Mouse (Mus musculus) hindbrain, embryonic 15.5 days (tissue): ENCODE results near the gene Gm14214. TPM values are rescaled to one million over a fixed set of nuclear protein-coding genes. Genes with fewer than 3 reads are reported as not detected.

Experiments used
- ATAC-seq: fragments of 200-750 bp; cut with Nextera tagmentation; 2 replicates; pipeline ENCODE4 v1.8.0; 2017; ENCODE audit warnings: low read depth, moderate number of reproducible peaks, moderate TSS enrichment; ENCODE audit not compliant: low FRiP score
- H3K27ac ChIP-seq: fragments of 300-500 bp; sonication (generic); replicated peaks from 2 replicates; pipeline ENCODE4 v1.5.1; 2015; ENCODE audit warnings: mild to moderate bottlenecking, inconsistent platforms
- H3K27me3 ChIP-seq: fragments of 300-500 bp; sonication (generic); 2 replicates; pipeline ENCODE4 v1.6.1; 2015; ENCODE audit warnings: control low read depth, inconsistent platforms
- H3K36me3 ChIP-seq: fragments of 300-500 bp; sonication (generic); 2 replicates; pipeline ENCODE4 v1.6.1; 2015; ENCODE audit warnings: control low read depth, inconsistent platforms
- H3K4me1 ChIP-seq: fragments of 300-500 bp; sonication (generic); replicated peaks from 2 replicates; pipeline ENCODE4 v1.6.1; 2015; ENCODE audit warnings: control low read depth, inconsistent platforms
- H3K4me2 ChIP-seq: fragments of 300-500 bp; sonication (generic); 2 replicates; pipeline ENCODE4 v1.6.1; 2015; ENCODE audit warnings: moderate library complexity, mild to moderate bottlenecking, inconsistent platforms
- H3K4me3 ChIP-seq: fragments of 300-500 bp; sonication (generic); 2 replicates; pipeline ENCODE4 v1.5.1; 2015; ENCODE audit warnings: mild to moderate bottlenecking, inconsistent platforms
- H3K9ac ChIP-seq: fragments of 300-500 bp; sonication (generic); 2 replicates; pipeline ENCODE4 v1.6.1; 2015; ENCODE audit warnings: inconsistent platforms
- H3K9me3 ChIP-seq: fragments of 300-500 bp; sonication (generic); 2 replicates; pipeline ENCODE4 v1.6.1; 2016; ENCODE audit warnings: control low read depth, inconsistent platforms
- WGBS: fragments of 180-500 bp; shearing (Covaris S2); methylation state at CpG from one replicate; pipeline ENCODE4 v1.1.7; 2015; 5-methylcytosine and 5-hydroxymethylcytosine counted together
- polyA plus RNA-seq: library from polyadenylated mRNA; unstranded; fragments of >200 nt; fragmentation: Nextera tagmentation; extraction: Ambion mirVana; gene quantifications from 2 replicates; pipeline ENCODE4 v1.2.1, GENCODE M21; 2015

Gene Gm14214
- not detected in 2 replicates for polyA plus RNA-seq

GRCm38 (mm10) chr2:154769930-154770329 lies at the start of gene Gm14214:
TSS of gene Gm14214 (minus strand) at chr2:154770030.
- no peak within 1 kb of the TSS for H3K9ac ChIP-seq
- H3K9me3 ChIP-seq, result no peaks in the 10 kb centered on the region
- no peak within 1 kb of the TSS for H3K4me3 ChIP-seq
- H3K27me3 ChIP-seq, result no peaks in the 10 kb centered on the region
- no peak within 1 kb of the TSS for H3K27ac ChIP-seq
- ATAC-seq, result no peak
- no peak within 1 kb of the TSS for H3K4me2 ChIP-seq
- no peaks in the 10 kb centered on the region for H3K4me1 ChIP-seq
- no peaks in the 10 kb centered on the region for H3K36me3 ChIP-seq

- H3K27ac ChIP-seq, result no peak overlapping the region
- no peak for ATAC-seq
- 66% methylated on average over 1 of the region's 1 CpGs for WGBS
These were observed 48.8 kb upstream of the Gm14214 start for GRCm38 (mm10) chr2:154818599-154818998.

GRCm38 (mm10) chr2:154817788-154818187 lies 48.0 kb upstream of the Gm14214 start:
- no peaks in the 10 kb centered on the region for H3K9me3 ChIP-seq
- no peak overlapping the region for H3K27ac ChIP-seq
- H3K27me3 ChIP-seq, result no peaks in the 10 kb centered on the region
- no peak overlapping the region for H3K4me2 ChIP-seq
- ATAC-seq, result no peak
- 33% methylated on average over 1 of the region's 1 CpGs for WGBS
- H3K36me3 ChIP-seq, result no peaks in the 10 kb centered on the region
- H3K4me3 ChIP-seq, result no peak overlapping the region
- H3K4me1 ChIP-seq, result peaks cover 17% of the 10 kb centered on the region
- no peak overlapping the region for H3K9ac ChIP-seq

More at GRCm38 (mm10) chr2:154818599-154818998, 48.8 kb upstream of the Gm14214 start:
- no peak overlapping the region for H3K4me3 ChIP-seq
- H3K9ac ChIP-seq, result no peak overlapping the region
- H3K27me3 ChIP-seq, result no peaks in the 10 kb centered on the region
- H3K36me3 ChIP-seq, result no peaks in the 10 kb centered on the region
- H3K9me3 ChIP-seq, result no peaks in the 10 kb centered on the region
- H3K4me1 ChIP-seq, result peaks cover 17% of the 10 kb centered on the region
- no peak overlapping the region for H3K4me2 ChIP-seq

GRCm38 (mm10) chr2:154817089-154817488 lies 47.3 kb upstream of the Gm14214 start:
- no peak overlapping the region for H3K9ac ChIP-seq
- H3K9me3 ChIP-seq, result no peaks in the 10 kb centered on the region
- no peaks in the 10 kb centered on the region for H3K36me3 ChIP-seq
- no peak overlapping the region for H3K4me3 ChIP-seq
- peak; percentile 65; the same call in 1 of the 2 replicates for ATAC-seq
- WGBS, result 29% methylated on average over 3 of the region's 3 CpGs
- peak overlapping the region; percentile 16; the same call in 1 of the 2 replicates for H3K27ac ChIP-seq
- no peaks in the 10 kb centered on the region for H3K27me3 ChIP-seq
- H3K4me1 ChIP-seq, result peaks cover 17% of the 10 kb centered on the region
- H3K4me2 ChIP-seq, result no peak overlapping the region

- no peak for ATAC-seq
- Histone ChIP-seq H3K9me3 (no peaks in the 10 kb centered on the region), H3K4me1 (peaks cover 22% of the 10 kb centered on the region), H3K4me2 (no peak overlapping the region), H3K9ac (no peak overlapping the region), H3K36me3 (no peaks in the 10 kb centered on the region), H3K27me3 (no peaks in the 10 kb centered on the region), H3K27ac (no peak overlapping the region), H3K4me3 (no peak overlapping the region)
- 86% methylated on average over 2 of the region's 2 CpGs for WGBS
These were observed 43.6 kb upstream of the Gm14214 start for GRCm38 (mm10) chr2:154813426-154813825.

GRCm38 (mm10) chr2:154810821-154811220 lies 41.0 kb upstream of the Gm14214 start:
- Histone ChIP-seq H3K9ac (no peak overlapping the region), H3K4me3 (no peak overlapping the region), H3K27ac (no peak overlapping the region), H3K4me1 (0 out of 2 replicates have a peak, but pooled peaks cover 4% of the 10 kb centered on the region), H3K9me3 (no peaks in the 10 kb centered on the region), H3K27me3 (no peaks in the 10 kb centered on the region), H3K36me3 (no peaks in the 10 kb centered on the region), H3K4me2 (no peak overlapping the region)
- WGBS, result 50% methylated on average over 1 of the region's 1 CpGs
- no peak for ATAC-seq

- Histone ChIP-seq H3K4me1 (peaks cover 5% of the 10 kb centered on the region; the same call in 1 of the 2 replicates), H3K36me3 (no peaks in the 10 kb centered on the region), H3K9ac (no peak overlapping the region), H3K4me3 (no peak overlapping the region), H3K4me2 (no peak overlapping the region), H3K27ac (no peak overlapping the region), H3K27me3 (no peaks in the 10 kb centered on the region), H3K9me3 (no peaks in the 10 kb centered on the region)
- WGBS, result 87% methylated on average over 1 of the region's 1 CpGs
- peak; percentile 56; the same call in 1 of the 2 replicates for ATAC-seq
These were observed 39.4 kb upstream of the Gm14214 start for GRCm38 (mm10) chr2:154809107-154809762.

- no peak overlapping the region for H3K9ac ChIP-seq
- peaks cover 9% of the 10 kb centered on the region for H3K4me1 ChIP-seq
- H3K27me3 ChIP-seq, result no peaks in the 10 kb centered on the region
- H3K27ac ChIP-seq, result no peak overlapping the region
- ATAC-seq, result no peak
- H3K4me3 ChIP-seq, result no peak overlapping the region
- WGBS, result 73% methylated on average over 1 of the region's 1 CpGs
- H3K36me3 ChIP-seq, result no peaks in the 10 kb centered on the region
- H3K9me3 ChIP-seq, result no peaks in the 10 kb centered on the region
- no peak overlapping the region for H3K4me2 ChIP-seq
These were observed 37.9 kb upstream of the Gm14214 start for GRCm38 (mm10) chr2:154807689-154808088.

GRCm38 (mm10) chr2:154803845-154804244 lies 34.0 kb upstream of the Gm14214 start:
- ATAC-seq, result no peak
- no peak overlapping the region for H3K9ac ChIP-seq
- no peak overlapping the region for H3K4me3 ChIP-seq
- H3K4me1 ChIP-seq, result peaks cover 5% of the 10 kb centered on the region
- H3K27ac ChIP-seq, result no peak overlapping the region
- H3K4me2 ChIP-seq, result no peak overlapping the region
- H3K9me3 ChIP-seq, result no peaks in the 10 kb centered on the region
- H3K27me3 ChIP-seq, result no peaks in the 10 kb centered on the region
- 58% methylated on average over 4 of the region's 4 CpGs for WGBS
- no peaks in the 10 kb centered on the region for H3K36me3 ChIP-seq

- H3K9ac ChIP-seq, result no peak overlapping the region
- no peaks in the 10 kb centered on the region for H3K36me3 ChIP-seq
- no peak overlapping the region for H3K4me3 ChIP-seq
- no peaks in the 10 kb centered on the region for H3K27me3 ChIP-seq
- no peak overlapping the region for H3K27ac ChIP-seq
- peaks cover 5% of the 10 kb centered on the region for H3K4me1 ChIP-seq
- H3K4me2 ChIP-seq, result no peak overlapping the region
- H3K9me3 ChIP-seq, result no peaks in the 10 kb centered on the region
- WGBS, result 92% methylated on average over 1 of the region's 1 CpGs
- ATAC-seq, result no peak
These were observed 33.5 kb upstream of the Gm14214 start for GRCm38 (mm10) chr2:154803372-154803771.

- peak overlapping the region; percentile 75 for H3K4me2 ChIP-seq
- peak overlapping the region; percentile 67 for H3K4me3 ChIP-seq
- WGBS, result under 1% methylated on average over 53 of the region's 67 CpGs
- H3K27ac ChIP-seq, result peak overlapping the region; percentile 98
- H3K36me3 ChIP-seq, result no peaks in the 10 kb centered on the region
- no peaks in the 10 kb centered on the region for H3K27me3 ChIP-seq
- H3K4me1 ChIP-seq, result peaks cover 29% of the 10 kb centered on the region
- peak; percentile 25; the same call in 1 of the 2 replicates for ATAC-seq
- H3K9ac ChIP-seq, result peak overlapping the region; percentile 71
- H3K9me3 ChIP-seq, result no peaks in the 10 kb centered on the region
These were observed 22.1 kb upstream of the Gm14214 start for GRCm38 (mm10) chr2:154791661-154792642.
